Mouse (Mus musculus): ENCODE data around the gene Dclk2.

Gene Dclk2

DNA sequence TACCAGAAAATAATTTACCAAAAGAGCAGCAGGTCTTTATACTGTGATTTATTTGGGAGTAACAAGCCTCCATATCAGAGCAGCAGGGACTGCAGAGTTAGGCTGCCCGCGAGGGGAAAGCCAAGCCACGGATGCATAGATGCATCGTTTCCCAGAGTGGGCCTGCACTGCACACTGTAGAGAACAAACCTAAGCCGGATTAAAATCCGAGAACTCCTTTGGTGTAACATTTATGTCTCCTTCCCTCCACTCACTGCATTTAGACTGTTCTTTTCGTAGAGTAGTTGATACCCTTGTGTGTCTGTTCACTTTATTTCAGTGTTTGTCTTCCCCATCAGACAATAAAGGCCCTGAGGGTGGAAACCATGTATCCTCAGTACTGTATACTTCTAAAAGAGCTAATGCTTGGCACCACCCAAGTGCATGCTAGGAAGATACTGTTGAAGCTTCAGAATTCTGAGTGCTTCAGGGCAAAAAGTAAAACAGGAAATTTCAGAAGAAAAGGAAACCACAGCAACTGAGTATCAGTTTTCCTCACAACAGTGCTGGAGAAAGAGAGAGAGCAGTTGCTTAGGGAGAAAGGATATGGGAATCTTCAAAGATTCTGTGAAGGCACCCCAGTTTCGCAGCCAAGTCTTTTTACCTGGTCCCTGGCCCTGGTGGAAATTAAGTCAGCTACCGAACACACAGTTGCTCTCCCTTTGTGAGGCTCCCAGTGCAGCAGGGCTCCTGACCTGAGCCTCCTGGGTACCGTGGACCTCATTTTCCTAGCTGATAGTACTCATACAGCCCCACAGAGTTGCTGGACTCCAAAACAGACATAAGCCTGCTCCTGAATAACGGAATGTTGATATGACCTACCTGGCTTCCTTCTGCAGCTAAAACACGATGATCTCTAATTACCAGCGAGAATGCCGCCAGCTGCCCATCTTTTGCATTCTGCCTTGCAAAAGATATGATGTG, 165.8 kb downstream of the Dclk2 start:
- DNase-seq = no peak

DNA sequence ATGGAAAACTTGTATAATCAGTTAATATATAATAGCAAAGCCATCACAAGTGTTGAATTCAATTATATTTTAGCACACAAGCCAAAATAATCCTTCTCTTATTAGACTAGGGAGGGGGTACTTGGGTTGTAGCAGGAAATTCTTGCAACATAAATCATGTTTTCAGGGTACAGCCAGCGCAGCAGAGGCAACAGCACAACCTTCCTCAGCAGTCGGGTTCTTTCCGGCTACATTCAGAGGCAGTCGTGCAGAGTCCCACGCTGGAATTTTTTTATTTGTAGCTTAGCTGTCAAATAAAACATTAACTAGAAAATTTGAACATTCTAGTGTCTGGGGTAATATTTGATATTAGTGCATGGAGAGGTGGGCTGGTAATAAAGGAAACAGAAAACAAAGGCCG, 166.5 kb downstream of the Dclk2 start:
- no peak for DNase-seq

DNA sequence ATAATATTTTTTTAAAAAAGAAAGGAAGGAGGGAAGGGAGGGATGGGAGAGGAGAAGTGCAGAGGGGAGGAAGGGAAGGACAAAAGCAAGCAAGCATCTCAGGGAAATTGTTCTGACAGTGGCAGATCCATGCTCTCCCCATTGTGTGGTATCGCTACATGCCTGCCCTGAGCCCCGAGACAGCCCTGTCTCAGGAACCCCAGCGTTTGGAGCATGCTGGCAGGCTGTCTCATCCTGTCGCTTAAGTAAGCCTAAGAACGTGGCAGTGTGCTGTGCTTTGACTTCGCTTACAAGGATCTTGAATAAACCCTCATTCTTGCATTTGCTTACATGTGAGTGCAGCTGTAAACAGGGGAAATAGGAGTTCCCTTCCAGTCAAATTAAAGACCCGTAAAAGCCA, 170.0 kb downstream of the Dclk2 start:
- DNase-seq = no peak

DNA sequence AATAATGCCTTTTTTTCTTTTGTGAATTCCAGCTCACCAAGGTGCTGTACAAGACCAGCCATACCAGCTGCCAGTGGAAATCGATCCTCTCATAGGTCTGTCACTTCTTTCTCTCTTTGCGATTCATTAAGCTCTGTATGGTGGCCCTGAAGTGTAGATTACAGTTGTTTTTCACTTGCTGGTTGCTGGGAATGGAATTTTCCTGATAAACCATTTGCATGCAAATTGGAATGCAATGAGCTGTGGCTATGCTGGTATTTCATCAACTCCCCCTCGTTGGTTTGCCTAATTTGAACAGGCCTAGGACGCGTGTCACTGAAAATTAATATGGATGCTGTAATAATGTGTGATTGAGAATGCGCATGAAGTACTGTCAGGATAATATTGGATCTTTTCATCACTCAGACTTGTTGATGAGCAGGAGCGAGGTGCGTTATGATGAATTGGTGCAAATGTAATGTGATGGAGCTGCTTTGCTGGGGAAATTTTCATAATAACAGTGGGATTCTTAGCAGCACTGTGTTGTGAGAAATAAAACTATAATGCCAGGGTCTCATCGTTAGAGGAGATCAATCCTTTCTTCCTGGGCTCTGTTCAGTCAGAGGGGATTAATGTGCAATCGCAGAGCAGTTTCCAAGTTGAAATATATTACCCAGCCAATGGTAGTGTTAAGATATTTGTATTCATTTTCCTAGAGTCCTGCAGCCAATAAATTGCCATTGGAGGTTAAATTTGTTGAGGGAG, 174.7 kb downstream of the Dclk2 start:
- DNase-seq = no peak

DNA sequence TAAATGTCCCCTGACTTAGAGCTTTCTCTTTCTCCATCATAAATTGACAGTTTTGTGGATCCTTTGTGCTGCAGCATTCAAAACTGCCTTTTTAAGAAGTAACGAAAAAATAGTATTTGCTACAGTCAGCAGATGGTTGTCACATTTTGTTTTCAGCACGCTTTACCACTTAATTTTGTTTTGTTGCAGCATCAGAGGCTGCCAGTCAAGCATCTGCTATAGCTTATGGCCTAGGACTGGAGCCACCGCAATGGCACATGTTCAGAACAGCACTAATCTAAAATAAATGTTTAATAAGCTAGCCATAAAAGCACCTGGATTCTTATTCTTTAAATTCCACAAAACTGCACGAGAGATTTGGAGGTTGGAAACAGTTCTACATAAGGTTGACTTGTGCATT, 175.3 kb downstream of the Dclk2 start:
- peak in 1 of 2 experiments; percentile 48 for DNase-seq

DNA sequence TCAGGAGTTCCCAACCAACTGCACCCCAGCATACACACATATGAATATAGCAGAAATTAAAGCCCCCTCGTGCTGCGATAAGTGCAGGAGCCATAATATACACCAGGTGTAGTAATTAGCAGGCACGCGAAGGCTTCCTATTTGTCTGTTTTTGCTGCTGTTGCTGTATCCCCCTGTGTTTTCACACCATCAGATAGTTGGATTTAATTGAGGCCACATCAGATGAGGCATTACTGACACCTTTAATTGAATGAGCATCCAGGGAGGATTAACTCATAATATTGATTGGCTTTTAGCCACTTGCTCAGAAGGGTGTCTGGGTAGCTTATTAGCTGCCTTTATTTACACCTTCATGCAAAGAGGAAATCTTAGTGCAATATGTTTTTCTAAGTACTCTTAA, 180.9 kb downstream of the Dclk2 start:
- no peak for DNase-seq

DNA sequence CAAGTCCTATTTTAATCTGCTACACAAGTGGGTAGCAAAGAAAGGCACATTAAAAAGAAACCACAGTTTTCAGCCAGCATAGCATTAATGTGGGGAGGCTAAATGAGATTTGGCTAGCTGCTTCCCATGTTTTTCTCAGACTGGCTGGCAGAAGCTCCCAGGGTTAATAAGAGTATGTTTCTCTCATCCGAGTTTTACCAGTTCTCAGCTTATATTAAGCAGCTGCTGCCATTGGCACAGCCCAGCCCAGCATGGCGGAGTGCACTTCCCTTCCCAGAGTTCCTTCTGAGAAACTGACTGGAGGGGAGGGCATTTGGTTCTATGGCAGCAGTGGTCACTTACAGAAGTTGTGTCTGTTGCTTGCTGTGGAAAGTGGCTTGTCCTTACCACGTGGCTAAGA, 181.8 kb downstream of the Dclk2 start:
- DNase-seq = no peak

All from cerebellum, postnatal 25 days (tissue).